Mouse (Mus musculus) layer of hippocampus, postnatal 10 days (tissue): Measurements from ENCODE around the gene Pbxip1. TPM values are rescaled to one million over a fixed set of nuclear protein-coding genes. Genes with fewer than 3 reads are reported as not detected.

Experiments used
- DNase-seq, 2 experiments: peaks; one replicate each; pipeline ENCODE4 v3.0.0; 2021; ENCODE audit warnings: low spot score in 2 of 2
- total RNA-seq, 2 experiments: library from RNA; stranded (reverse); gene quantifications; 2 replicates each; pipeline ENCODE4 v1.2.3; 2021

Gene Pbxip1
- total RNA-seq, 2 experiments from 2014 or later = 43.3 to 45.2 TPM

GRCm38 (mm10) chr3:89481488-89481887 is 45.0 kb downstream of the Pbxip1 start:
- DNase-seq = no peak

- DNase-seq = no peak
Measured at GRCm38 (mm10) chr3:89482249-89482648, 45.7 kb downstream of the Pbxip1 start.

- DNase-seq = peak; percentile 73 to 80
Measured at GRCm38 (mm10) chr3:89484766-89485524, 48.4 kb downstream of the Pbxip1 start.

GRCm38 (mm10) chr3:89486111-89486510 is 49.6 kb downstream of the Pbxip1 start:
- DNase-seq = no peak

GRCm38 (mm10) chr3:89486916-89487702 is 50.6 kb downstream of the Pbxip1 start:
- DNase-seq = no peak

- no peak for DNase-seq
Measured at GRCm38 (mm10) chr3:89490790-89491189, 54.3 kb downstream of the Pbxip1 start.

GRCm38 (mm10) chr3:89491559-89491958 is 55.1 kb downstream of the Pbxip1 start:
- DNase-seq = no peak

GRCm38 (mm10) chr3:89492701-89493151 is 56.2 kb downstream of the Pbxip1 start:
- DNase-seq = no peak

- no peak for DNase-seq
Measured at GRCm38 (mm10) chr3:89494630-89495029, 58.1 kb downstream of the Pbxip1 start.

GRCm38 (mm10) chr3:89496366-89496765 is 59.9 kb downstream of the Pbxip1 start:
- DNase-seq = no peak

- DNase-seq = no peak
Measured at GRCm38 (mm10) chr3:89499696-89500095, 63.2 kb downstream of the Pbxip1 start.

Other genes starting within 250 kb of the Pbxip1 start
- gene Gba, start 233.8 kb upstream of the Pbxip1 start, total RNA-seq = 10 to 100 TPM; 57.9 to 58.7 TPM
- gene Thbs3, start 221.5 kb upstream of the Pbxip1 start, total RNA-seq = 10 to 100 TPM; 45.2 to 48.4 TPM
- gene Mtx1, start 209.6 kb upstream of the Pbxip1 start, total RNA-seq = 100 to 1,000 TPM in 1 of 2 experiments, 10 to 100 TPM in 1; 92.8 to 109 TPM
- under 1 TPM; 0.66 to 0.89 TPM for gene Muc1, start 207.6 kb upstream of the Pbxip1 start, total RNA-seq
- gene Krtcap2, start 190.7 kb upstream of the Pbxip1 start, total RNA-seq = 10 to 100 TPM; 72.8 to 95.1 TPM
- gene Trim46, start 190.4 kb upstream of the Pbxip1 start, total RNA-seq = 100 to 1,000 TPM; 101 to 112 TPM
- gene Dpm3, start 177.3 kb upstream of the Pbxip1 start, total RNA-seq = 10 to 100 TPM; 53.3 to 66.3 TPM
- 10 to 100 TPM; 27.6 to 29.8 TPM for gene Slc50a1, start 166.1 kb upstream of the Pbxip1 start, total RNA-seq
- 1 to 10 TPM; 6.4 to 7.2 TPM for gene Efna1, start 155.6 kb upstream of the Pbxip1 start, total RNA-seq
- 10 to 100 TPM; 59.9 to 63.1 TPM for gene Efna3, start 113.7 kb upstream of the Pbxip1 start, total RNA-seq
- gene Efna4, start 98.7 kb upstream of the Pbxip1 start, total RNA-seq = 1 to 10 TPM; 2.7 to 3.4 TPM
- 100 to 1,000 TPM; 102 to 105 TPM for gene Adam15, start 86.7 kb upstream of the Pbxip1 start, total RNA-seq
- gene Dcst2, start 74.7 kb upstream of the Pbxip1 start, total RNA-seq = under 1 TPM; 0.51 to 0.71 TPM
- gene Dcst1, start 71.5 kb upstream of the Pbxip1 start, total RNA-seq = under 1 TPM in 1 of 2 experiments, not detected in 1; 0.59 TPM
- gene Zbtb7b, start 41.9 kb upstream of the Pbxip1 start, total RNA-seq = 1 to 10 TPM; 6.6 to 8.7 TPM
- gene Lenep, start 33.9 kb upstream of the Pbxip1 start, total RNA-seq = 1 to 10 TPM in 1 of 2 experiments, not detected in 1; 3.5 TPM
- 10 to 100 TPM; 28.8 to 33.6 TPM for gene Flad1, start 24.8 kb upstream of the Pbxip1 start, total RNA-seq
- gene Cks1b, start 18.3 kb upstream of the Pbxip1 start, total RNA-seq = 10 to 100 TPM in 1 of 2 experiments, 1 to 10 TPM in 1; 9.8 to 10.9 TPM
- gene Shc1, start 18.3 kb upstream of the Pbxip1 start, total RNA-seq = 10 to 100 TPM; 14.7 to 15.1 TPM
- gene Pygo2, start 6.5 kb upstream of the Pbxip1 start, total RNA-seq = 10 to 100 TPM; 48.5 to 52.3 TPM
- 10 to 100 TPM; 44.0 to 46.9 TPM for gene Pmvk, start 17.8 kb downstream of the Pbxip1 start, total RNA-seq
- 10 to 100 TPM; 28.5 to 30.3 TPM for gene Kcnn3, start 83.5 kb downstream of the Pbxip1 start, total RNA-seq